Mouse (Mus musculus) midbrain, embryonic 11.5 days (tissue): ENCODE measurements at regions not wholly inside any gene's neighbourhood (a gene's known extent, or its start where the extent isn't known, plus 50 kb on each side); places are given as distances from the start of the nearest gene placed in this dataset.

Source experiments
- ATAC-seq: fragments of 200-750 bp; cut with Nextera tagmentation; 2 replicates; pipeline ENCODE4 v1.8.0; 2017; ENCODE audit warnings: moderate TSS enrichment, moderate library complexity; ENCODE audit not compliant: low FRiP score
- DNase-seq: peaks from one replicate; pipeline ENCODE4 v3.0.0; 2015; ENCODE audit warnings: low spot score; ENCODE audit errors: missing footprints
- H3K27ac ChIP-seq: fragments of 300-500 bp; sonication (generic); 2 replicates; pipeline ENCODE4 v1.5.1; 2014; ENCODE audit warnings: low read depth, low read length
- H3K27me3 ChIP-seq: fragments of 300-500 bp; sonication (generic); 2 replicates; pipeline ENCODE4 v1.6.1; 2014; ENCODE audit warnings: mild to moderate bottlenecking, low read length, moderate library complexity, mixed read lengths; ENCODE audit not compliant: control insufficient read depth, insufficient read depth
- H3K36me3 ChIP-seq: fragments of 300-500 bp; sonication (generic); 2 replicates; pipeline ENCODE4 v1.6.1; 2014; ENCODE audit warnings: mild to moderate bottlenecking, low read length, moderate library complexity, mixed read lengths; ENCODE audit not compliant: control insufficient read depth, insufficient read depth
- H3K4me1 ChIP-seq: fragments of 300-500 bp; sonication (generic); 2 replicates; pipeline ENCODE4 v1.6.1; 2014; ENCODE audit warnings: low read length; ENCODE audit not compliant: control insufficient read depth, insufficient read depth
- H3K4me2 ChIP-seq: fragments of 300-500 bp; sonication (generic); 2 replicates; pipeline ENCODE4 v1.6.1; 2014; ENCODE audit warnings: mild to moderate bottlenecking, moderate library complexity
- H3K4me3 ChIP-seq: fragments of 300-500 bp; sonication (generic); 2 replicates; pipeline ENCODE4 v1.5.1; 2014; ENCODE audit warnings: low read depth, low read length
- H3K9ac ChIP-seq: fragments of 300-500 bp; sonication (generic); 2 replicates; pipeline ENCODE4 v1.6.1; 2014; ENCODE audit warnings: low read length
- H3K9me3 ChIP-seq: fragments of 300-500 bp; sonication (generic); 2 replicates; pipeline ENCODE4 v1.6.1; 2016; ENCODE audit warnings: low read length; ENCODE audit not compliant: control insufficient read depth
- WGBS: fragments of 180-500 bp; shearing (Covaris S2); extraction: QIAGEN DNeasy Blood & Tissue Kit; methylation state at CpG from one replicate; pipeline ENCODE4 v1.1.7; 2014; 5-methylcytosine and 5-hydroxymethylcytosine counted together

DNA sequence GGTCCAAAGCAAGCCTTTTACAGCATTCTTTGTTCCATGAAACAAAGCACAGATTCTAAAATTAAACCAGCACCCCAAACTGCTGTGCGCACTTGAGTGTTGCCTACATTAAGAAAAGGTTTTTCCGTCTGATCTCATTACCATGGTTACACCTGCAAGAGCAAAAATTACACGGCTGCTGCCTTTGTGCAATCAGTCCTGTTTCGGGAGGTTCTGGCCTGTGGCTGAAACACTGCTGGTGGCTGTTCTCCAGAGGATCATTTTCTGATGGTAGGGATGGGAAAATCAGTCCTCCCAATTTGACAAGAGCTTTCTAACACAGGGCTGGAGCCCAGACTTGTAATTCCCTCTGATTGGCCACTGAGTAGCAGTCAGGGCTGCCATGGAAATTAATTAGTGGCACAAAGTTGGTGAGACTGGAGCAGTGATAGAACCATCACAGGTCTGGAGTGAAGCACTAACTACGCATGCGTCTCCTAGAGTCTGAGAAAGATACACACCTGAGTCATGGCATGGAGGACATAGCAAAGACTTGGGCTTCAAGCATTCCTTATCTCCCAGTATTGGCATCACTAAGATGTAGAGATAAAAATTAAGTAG lies 114.8 kb upstream of the Fam49a start:
- DNase-seq (no peak), ATAC-seq (no peak)
- Histone ChIP-seq H3K9ac (no peak overlapping the region), H3K27me3 (no peaks in the 10 kb centered on the region), H3K9me3 (no peaks in the 10 kb centered on the region), H3K27ac (no peak overlapping the region), H3K4me2 (no peak overlapping the region), H3K36me3 (no peaks in the 10 kb centered on the region), H3K4me1 (no peaks in the 10 kb centered on the region), H3K4me3 (no peak overlapping the region)
- 86% methylated on average over 6 of the region's 6 CpGs for WGBS

DNA sequence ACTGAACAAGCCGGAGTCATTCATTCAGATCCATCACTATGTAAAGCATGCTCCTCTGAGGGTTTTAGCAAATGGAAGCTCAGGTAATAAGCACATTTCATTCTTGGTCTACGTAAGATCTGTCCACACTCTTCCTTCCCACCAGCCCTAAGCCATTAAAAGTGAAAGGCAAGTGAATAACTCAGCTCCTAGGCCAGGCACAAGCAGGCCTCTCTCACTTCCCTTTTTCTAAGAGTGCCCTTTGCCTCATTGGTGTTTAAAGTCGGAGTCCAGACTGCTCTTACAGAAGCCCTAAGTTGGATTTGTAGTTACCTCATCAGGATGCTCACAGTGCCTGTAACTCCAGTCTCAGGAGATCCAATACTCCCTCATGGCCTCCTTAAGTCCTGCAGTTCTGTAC lies 114.1 kb upstream of the Fam49a start:
- no peak overlapping the region for H3K4me3 ChIP-seq
- no peak for ATAC-seq
- H3K36me3 ChIP-seq: no peaks in the 10 kb centered on the region
- no peak overlapping the region for H3K9ac ChIP-seq
- H3K27me3 ChIP-seq: no peaks in the 10 kb centered on the region
- no peaks in the 10 kb centered on the region for H3K4me1 ChIP-seq
- 83% methylated on average over 3 of the region's 3 CpGs for WGBS
- H3K27ac ChIP-seq: no peak overlapping the region
- H3K4me2 ChIP-seq: no peak overlapping the region
- H3K9me3 ChIP-seq: no peaks in the 10 kb centered on the region
- DNase-seq: no peak

DNA sequence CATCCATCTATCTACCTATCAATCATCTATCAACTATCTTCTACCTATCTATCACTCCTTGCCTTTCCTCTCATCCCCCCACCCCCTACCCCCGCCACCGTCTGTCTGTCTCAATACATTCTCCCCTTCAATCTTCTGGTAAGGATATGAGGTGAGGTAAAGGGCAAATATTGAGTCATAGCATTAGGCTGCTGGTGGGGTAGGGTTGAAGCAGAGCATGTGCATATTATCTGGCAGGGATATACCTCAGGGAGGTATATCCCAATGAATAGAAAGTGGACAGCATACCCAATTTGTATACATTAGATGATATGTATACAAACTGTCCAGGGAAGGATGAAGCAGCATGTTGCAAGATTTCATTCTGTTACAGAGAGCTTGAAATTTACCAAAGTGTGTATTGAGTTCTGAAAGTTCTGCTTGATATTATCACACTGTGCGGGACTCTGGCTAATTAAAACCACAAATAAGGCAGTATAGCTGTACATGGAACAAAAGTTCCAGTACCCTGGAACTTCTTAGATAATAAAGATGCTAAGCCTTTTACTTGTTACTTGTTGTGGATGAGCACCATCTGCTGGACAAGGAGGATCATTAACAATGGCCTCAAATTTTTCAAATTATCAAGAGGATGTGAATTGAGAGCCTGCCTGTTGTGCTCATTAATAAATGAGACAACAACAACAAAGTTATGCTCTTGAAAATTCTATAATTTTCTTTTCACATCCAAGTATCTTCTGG lies 113.1 kb upstream of the Fam49a start:
- WGBS: 72% methylated on average over 3 of the region's 3 CpGs
- Histone ChIP-seq H3K9ac (no peak overlapping the region), H3K27ac (no peak overlapping the region), H3K27me3 (no peaks in the 10 kb centered on the region), H3K4me2 (no peak overlapping the region), H3K36me3 (no peaks in the 10 kb centered on the region), H3K9me3 (no peaks in the 10 kb centered on the region), H3K4me1 (no peaks in the 10 kb centered on the region), H3K4me3 (no peak overlapping the region)
- peak; percentile 55; the same call in 1 of the 2 replicates for ATAC-seq
- no peak for DNase-seq

DNA sequence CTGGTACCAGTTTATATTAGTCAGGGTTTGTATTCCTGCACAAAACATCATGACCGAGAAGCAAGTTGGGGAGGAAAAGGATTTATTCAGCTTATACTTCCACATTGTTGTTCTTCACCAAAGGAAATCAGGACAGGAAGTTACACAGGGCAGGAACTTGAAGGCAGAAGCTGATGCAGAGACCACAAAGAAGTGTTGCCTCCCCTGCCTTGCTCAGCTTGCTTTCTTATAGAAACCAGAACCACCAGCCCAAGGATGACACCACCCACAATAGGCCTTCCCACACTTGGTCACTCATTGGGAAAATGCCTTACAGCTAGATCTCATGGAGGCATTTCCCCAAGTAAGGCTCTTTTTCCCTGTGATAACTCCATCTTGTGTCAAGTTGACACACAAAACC lies 97.5 kb upstream of the Fam49a start:
- H3K9ac ChIP-seq: no peak overlapping the region
- no peak overlapping the region for H3K4me3 ChIP-seq
- H3K9me3 ChIP-seq: no peaks in the 10 kb centered on the region
- H3K4me2 ChIP-seq: no peak overlapping the region
- no peaks in the 10 kb centered on the region for H3K4me1 ChIP-seq
- H3K27ac ChIP-seq: no peak overlapping the region
- H3K36me3 ChIP-seq: no peaks in the 10 kb centered on the region
- DNase-seq: no peak
- ATAC-seq: no peak
- no peaks in the 10 kb centered on the region for H3K27me3 ChIP-seq
- WGBS: 84% methylated on average over 1 of the region's 1 CpGs

DNA sequence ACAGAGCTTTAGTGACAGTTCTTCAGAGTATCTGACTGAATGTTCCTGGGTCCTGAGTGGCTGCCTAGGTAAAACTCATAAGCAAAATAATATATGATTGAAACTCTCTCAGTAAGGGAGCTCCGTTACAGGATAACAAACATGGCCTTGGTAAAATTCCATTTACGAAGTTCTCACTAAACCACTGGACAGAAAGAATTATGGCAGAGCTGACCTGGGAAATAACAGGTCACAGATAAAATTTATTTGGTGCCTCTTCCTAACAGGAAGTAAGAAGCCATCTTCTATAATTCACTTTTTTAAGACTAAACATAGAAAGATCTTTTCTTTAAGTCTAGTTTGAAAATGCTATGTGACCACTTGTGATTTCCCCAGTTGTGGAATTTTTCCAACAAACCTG lies 91.4 kb upstream of the Fam49a start:
- ATAC-seq (no peak), DNase-seq (no peak)
- Histone ChIP-seq H3K27ac (no peak overlapping the region), H3K4me1 (no peaks in the 10 kb centered on the region), H3K9me3 (no peaks in the 10 kb centered on the region), H3K27me3 (no peaks in the 10 kb centered on the region), H3K4me3 (no peak overlapping the region), H3K4me2 (no peak overlapping the region), H3K36me3 (no peaks in the 10 kb centered on the region), H3K9ac (no peak overlapping the region)
- 89% methylated on average over 2 of the region's 2 CpGs for WGBS

DNA sequence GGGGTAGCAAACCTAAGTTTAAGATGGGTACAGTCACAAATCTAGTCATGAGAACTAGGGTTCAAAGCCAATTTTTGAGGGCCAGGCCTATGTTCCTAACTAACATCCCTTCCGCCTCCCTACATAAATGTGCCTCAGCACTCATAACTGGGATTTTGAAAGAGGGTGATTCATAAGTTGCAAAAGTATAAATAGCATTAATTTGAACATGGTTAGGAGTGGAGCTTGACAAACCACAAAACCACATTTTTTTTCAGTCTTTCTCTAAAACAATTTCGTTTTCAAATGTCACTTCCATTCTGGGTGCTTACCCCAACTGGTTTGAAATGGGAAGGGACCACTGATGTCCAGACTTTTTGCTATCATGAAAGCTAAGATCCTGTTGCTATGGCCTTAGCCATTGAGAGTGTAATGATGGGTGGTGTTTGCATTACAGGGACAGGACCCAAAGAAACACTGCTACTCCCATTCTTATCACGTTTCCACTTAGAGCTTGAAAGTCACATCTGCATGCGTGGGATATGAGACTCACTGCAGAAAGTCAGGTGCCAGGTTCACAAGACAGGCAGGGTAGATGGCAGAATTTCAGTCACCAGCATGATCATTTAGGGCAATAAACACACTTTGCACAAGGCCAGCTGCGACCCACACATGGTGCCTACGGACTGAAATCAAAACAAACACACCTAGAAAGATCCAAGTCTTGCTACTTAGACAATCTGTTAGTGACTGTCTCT lies 89.7 kb upstream of the Fam49a start:
- Histone ChIP-seq H3K4me2 (no peak overlapping the region), H3K9ac (no peak overlapping the region), H3K27ac (no peak overlapping the region), H3K27me3 (no peaks in the 10 kb centered on the region), H3K4me1 (peaks cover 6% of the 10 kb centered on the region; the same call in 1 of the 2 replicates), H3K4me3 (no peak overlapping the region), H3K36me3 (no peaks in the 10 kb centered on the region), H3K9me3 (no peaks in the 10 kb centered on the region)
- WGBS: 91% methylated on average over 6 of the region's 6 CpGs
- ATAC-seq (no peak), DNase-seq (no peak)

DNA sequence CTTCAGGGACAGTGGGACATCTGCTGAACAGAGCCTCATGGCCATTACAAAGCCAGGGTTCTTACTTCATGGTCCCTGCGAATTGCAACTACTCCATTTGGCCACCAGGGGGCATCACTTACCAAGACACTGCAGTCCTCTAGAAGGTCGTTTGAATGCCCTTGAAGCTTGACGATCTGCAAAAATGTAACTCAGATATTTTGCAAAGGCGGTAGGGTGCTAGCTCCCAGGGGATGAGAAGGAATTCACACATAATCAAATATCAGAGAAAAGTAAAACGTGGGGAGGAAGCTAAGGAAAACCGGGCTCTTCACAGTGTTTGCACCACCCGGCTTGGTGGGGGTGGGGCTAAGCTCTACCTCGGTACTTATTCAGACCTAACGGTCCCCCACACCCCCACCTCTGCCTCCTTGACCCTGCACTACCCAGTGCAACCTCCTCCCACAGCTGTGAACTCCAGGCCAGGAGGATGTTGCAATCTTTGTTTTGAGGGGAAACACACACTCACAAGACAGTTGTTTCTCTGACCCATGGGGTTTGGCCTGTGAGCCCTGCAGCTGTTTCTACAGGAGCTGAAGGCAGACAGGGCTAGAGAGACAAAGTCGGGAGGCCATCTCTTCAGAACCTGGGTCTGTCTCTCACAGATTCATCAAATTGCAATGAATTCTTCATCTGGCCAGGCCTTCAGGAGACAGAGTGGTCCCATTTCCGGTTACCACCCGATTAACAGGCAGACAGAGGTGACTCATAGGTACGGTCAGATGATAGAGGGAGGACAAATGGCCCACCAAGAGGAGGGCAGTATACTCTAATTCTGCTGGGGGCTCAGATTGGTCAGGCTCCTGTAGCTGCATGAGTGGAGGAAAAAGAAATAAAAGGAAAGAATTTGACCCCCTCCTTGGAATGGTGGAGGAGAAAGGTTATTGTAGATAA lies 85.3 kb upstream of the Fam49a start:
- Histone ChIP-seq H3K27ac (no peak overlapping the region), H3K9me3 (no peaks in the 10 kb centered on the region), H3K9ac (peak overlapping the region; percentile 32; the same call in 1 of the 2 replicates), H3K27me3 (no peaks in the 10 kb centered on the region), H3K4me3 (no peak overlapping the region; the same call in 1 of the 2 replicates), H3K36me3 (no peaks in the 10 kb centered on the region), H3K4me1 (peaks cover 9% of the 10 kb centered on the region; the same call in 1 of the 2 replicates), H3K4me2 (peak overlapping the region; percentile 36)
- ATAC-seq (peak; percentile 88), DNase-seq (peak; percentile 97)
- WGBS: 17% methylated on average over 13 of the region's 13 CpGs

DNA sequence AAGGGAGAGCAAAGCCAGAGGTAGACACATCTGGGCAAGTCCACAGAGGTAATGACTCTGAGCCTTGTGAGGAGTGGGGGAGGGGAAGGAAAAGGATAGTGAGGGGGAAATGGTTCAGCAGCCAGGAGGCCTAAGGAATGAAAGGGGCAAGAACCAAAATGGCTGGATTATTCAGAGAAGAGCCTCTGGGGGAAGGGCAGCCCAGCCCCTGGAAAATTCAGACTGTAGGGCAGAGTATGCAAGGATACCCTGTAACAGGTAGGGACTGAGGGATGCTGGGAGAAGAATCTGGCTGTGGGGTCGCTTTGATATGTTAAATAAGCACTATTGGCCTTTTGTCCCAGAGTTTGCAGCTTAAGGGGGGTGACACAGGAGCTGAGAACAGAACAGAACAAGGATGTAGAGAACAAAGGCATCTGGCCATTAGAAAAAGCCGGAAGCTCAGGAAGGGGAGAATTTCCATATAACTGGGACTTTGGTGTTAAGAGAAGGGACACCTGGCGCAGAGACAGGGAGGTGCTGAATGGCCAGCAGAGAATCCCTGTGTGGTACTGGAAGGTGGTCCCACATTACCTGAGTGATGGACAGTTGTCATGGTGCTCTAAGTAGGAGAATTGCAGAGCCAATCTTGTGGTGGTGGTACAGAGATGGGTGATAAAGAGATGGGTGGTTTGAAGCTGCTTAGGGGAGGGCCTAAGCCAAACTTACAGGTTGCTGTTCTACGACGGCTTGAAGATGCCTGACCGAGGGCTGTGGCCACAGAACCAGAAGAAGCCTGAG lies 84.5 kb upstream of the Fam49a start:
- ATAC-seq (peak; percentile 28; the same call in 1 of the 2 replicates), DNase-seq (peak; percentile 86)
- Histone ChIP-seq H3K9me3 (no peaks in the 10 kb centered on the region), H3K36me3 (no peaks in the 10 kb centered on the region), H3K4me3 (no peak overlapping the region), H3K27me3 (no peaks in the 10 kb centered on the region), H3K27ac (no peak overlapping the region), H3K9ac (no peak overlapping the region), H3K4me2 (no peak overlapping the region), H3K4me1 (peaks cover 9% of the 10 kb centered on the region; the same call in 1 of the 2 replicates)
- WGBS: 59% methylated on average over 6 of the region's 6 CpGs
